Mouse (Mus musculus): ENCODE data around the gene Tfeb. TPM values are rescaled to one million over a fixed set of nuclear protein-coding genes. Genes with fewer than 3 reads are reported as not detected.

Gene Tfeb
- polyA plus RNA-seq, 1 experiment = 6.5 TPM

DNA sequence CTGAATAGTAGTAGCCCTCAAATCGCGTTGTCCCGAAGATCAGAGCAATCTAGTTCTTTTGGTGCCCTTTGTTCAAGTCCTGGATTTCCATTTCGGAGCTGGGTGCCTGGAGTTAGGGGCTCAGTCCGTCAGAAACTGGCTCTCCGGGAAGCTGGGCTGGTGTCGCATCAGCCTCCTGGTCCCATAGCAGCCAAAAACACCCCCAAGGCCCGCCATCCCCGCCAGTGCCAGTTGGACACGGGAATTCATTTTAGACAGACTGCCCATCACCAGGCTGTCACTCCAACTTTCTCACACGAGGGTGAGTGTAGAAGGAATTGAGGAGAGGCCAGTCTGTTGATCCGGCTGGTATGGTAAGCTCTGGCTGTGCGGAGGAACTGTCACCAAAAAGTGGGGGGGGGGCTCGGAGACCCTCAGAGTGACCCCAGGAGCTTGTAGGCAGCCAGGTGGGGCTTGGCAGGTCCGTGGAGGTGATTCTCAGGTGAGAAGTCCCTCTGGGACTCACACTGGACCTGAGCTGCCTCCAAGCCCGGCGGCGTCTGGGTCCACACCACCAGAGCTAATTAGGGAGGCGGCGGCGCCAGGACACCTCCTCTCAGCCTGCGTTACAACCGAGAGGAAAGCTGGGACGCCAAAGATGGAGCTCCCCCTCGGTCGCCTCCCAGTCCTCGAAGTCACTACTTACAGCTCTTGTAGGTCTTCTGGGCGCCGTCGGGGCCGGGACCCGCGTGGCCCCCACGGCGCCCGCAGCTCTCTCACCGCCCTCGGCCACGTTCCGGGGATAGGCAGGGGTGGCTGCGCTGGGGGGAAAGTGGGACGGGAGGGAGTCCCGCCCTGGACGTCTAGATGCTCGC is 97.0 kb downstream of the Tfeb start:
- Histone ChIP-seq H3K4me3 (ENCODE audit: insufficient read depth, low read length) (peak overlapping the region; percentile 60), H3K4me1 (ENCODE audit: control insufficient read depth, insufficient read depth, low read length) (no peaks in the 10 kb centered on the region), H3K27ac (ENCODE audit: insufficient read depth, low read length) (no peak overlapping the region)
- TF ChIP-seq CTCF (IDR thresholded peaks at IDR 0.05; ENCODE audit: borderline replicate concordance, insufficient read depth, low read length) (no peak), POLR2A (IDR thresholded peaks at IDR 0.05; ENCODE audit: low read depth, low read length) (no peak)

- no peak for TF ChIP-seq CTCF (IDR thresholded peaks at IDR 0.05; ENCODE audit: borderline replicate concordance, insufficient read depth, low read length)
- TF ChIP-seq POLR2A (IDR thresholded peaks at IDR 0.05; ENCODE audit: low read depth, low read length) = no peak
- no peak within 1 kb of the TSS for H3K27ac ChIP-seq (ENCODE audit: insufficient read depth, low read length)
- peak within 1 kb of the TSS; percentile 60 for H3K4me3 ChIP-seq (ENCODE audit: insufficient read depth, low read length)
- H3K4me1 ChIP-seq (ENCODE audit: control insufficient read depth, insufficient read depth, low read length) = no peaks in the 10 kb centered on the region
Observed at GRCm38 (mm10) chr17:47834482-47834767, 97.6 kb downstream of the Tfeb start, which contains the start of gene Mdfi. Gene Mdfi, minus strand, starts transcription at chr17:47834691.

GRCm38 (mm10) chr17:47837808-47838207 is 101.0 kb downstream of the Tfeb start:
- Histone ChIP-seq H3K4me1 (ENCODE audit: control insufficient read depth, insufficient read depth, low read length) (0 out of 2 replicates have a peak, but pooled peaks cover 2% of the 10 kb centered on the region), H3K4me3 (ENCODE audit: insufficient read depth, low read length) (no peak overlapping the region), H3K27ac (ENCODE audit: insufficient read depth, low read length) (no peak overlapping the region)
- TF ChIP-seq POLR2A (IDR thresholded peaks at IDR 0.05; ENCODE audit: low read depth, low read length) (no peak), CTCF (IDR thresholded peaks at IDR 0.05; ENCODE audit: borderline replicate concordance, insufficient read depth, low read length) (no peak)

DNA sequence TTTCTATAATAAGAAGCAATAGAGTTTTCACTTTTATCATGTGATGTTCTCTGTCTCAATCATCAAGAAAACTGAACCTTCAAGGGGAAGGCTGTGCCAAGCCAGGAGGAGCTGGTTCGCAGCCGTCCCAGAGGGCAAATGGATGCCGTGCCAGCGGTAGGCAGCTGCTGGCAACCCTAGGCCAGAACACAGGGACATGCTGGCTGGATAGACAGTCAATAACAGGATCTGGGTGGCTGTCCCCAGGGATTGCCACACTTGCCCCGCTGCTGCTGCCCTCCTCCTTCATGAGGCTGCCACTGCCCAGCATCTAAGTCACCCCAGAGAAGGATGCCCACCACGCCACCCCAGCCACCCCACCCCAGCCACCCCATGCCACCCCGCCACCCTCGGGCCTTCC is 104.7 kb downstream of the Tfeb start:
- H3K4me3 ChIP-seq (ENCODE audit: insufficient read depth, low read length) = no peak overlapping the region
- H3K27ac ChIP-seq (ENCODE audit: insufficient read depth, low read length) = no peak overlapping the region
- H3K4me1 ChIP-seq (ENCODE audit: control insufficient read depth, insufficient read depth, low read length) = 0 out of 2 replicates have a peak, but pooled peaks cover 2% of the 10 kb centered on the region
- TF ChIP-seq CTCF (IDR thresholded peaks at IDR 0.05; ENCODE audit: borderline replicate concordance, insufficient read depth, low read length) (no peak), POLR2A (IDR thresholded peaks at IDR 0.05; ENCODE audit: low read depth, low read length) (no peak)

Other genes starting within 250 kb of the Tfeb start
- 10.5 and 16.0 TPM in 2 replicates for gene Taf8, start 234.7 kb upstream of the Tfeb start, polyA plus RNA-seq (2011; ENCODE audit: insufficient read length, low read depth, missing spikeins)
- gene Ccnd3, start 232.0 kb upstream of the Tfeb start, polyA plus RNA-seq (2011; ENCODE audit: insufficient read length, low read depth, missing spikeins) = 159 and 169 TPM in 2 replicates
- 11.6 and 17.0 TPM in 2 replicates for gene Bysl, start 125.5 kb upstream of the Tfeb start, polyA plus RNA-seq (2011; ENCODE audit: insufficient read length, low read depth, missing spikeins)
- gene Med20, start 125.4 kb upstream of the Tfeb start, polyA plus RNA-seq (2011; ENCODE audit: insufficient read length, low read depth, missing spikeins) = 27.2 and 28.9 TPM in 2 replicates
- gene Gm20517, start 125.4 kb upstream of the Tfeb start, polyA plus RNA-seq (2011; ENCODE audit: insufficient read length, low read depth, missing spikeins) = 2.5 and 2.8 TPM in 2 replicates
- gene Usp49, start 106.3 kb upstream of the Tfeb start, polyA plus RNA-seq (2011; ENCODE audit: insufficient read length, low read depth, missing spikeins) = 7.2 and 8.8 TPM in 2 replicates
- gene Tomm6, start 48.6 kb upstream of the Tfeb start, polyA plus RNA-seq (2011; ENCODE audit: insufficient read length, low read depth, missing spikeins) = 150 and 175 TPM in 2 replicates
- gene Frs3, start 48.0 kb upstream of the Tfeb start, polyA plus RNA-seq (2011; ENCODE audit: insufficient read length, low read depth, missing spikeins) = 2.5 and 2.7 TPM in 2 replicates
- gene Gm21981, start 42.6 kb upstream of the Tfeb start, polyA plus RNA-seq (2011; ENCODE audit: insufficient read length, low read depth, missing spikeins) = 3.0 and 3.4 TPM in 2 replicates
- not detected in 2 replicates for gene Prickle4, start 42.3 kb upstream of the Tfeb start, polyA plus RNA-seq (2011; ENCODE audit: insufficient read length, low read depth, missing spikeins)
- not detected in 2 replicates for gene Pgc, start 10.2 kb upstream of the Tfeb start, polyA plus RNA-seq (2011; ENCODE audit: insufficient read length, low read depth, missing spikeins)
- 8.8 and 13.7 TPM in 2 replicates for gene Mdfi, start 97.7 kb downstream of the Tfeb start, polyA plus RNA-seq (2011; ENCODE audit: insufficient read length, low read depth, missing spikeins)
- gene Foxp4, start 187.6 kb downstream of the Tfeb start, polyA plus RNA-seq (2011; ENCODE audit: insufficient read length, low read depth, missing spikeins) = 27.2 and 29.5 TPM in 2 replicates